Mouse (Mus musculus): ENCODE data around the gene Pttg1.

DNA sequence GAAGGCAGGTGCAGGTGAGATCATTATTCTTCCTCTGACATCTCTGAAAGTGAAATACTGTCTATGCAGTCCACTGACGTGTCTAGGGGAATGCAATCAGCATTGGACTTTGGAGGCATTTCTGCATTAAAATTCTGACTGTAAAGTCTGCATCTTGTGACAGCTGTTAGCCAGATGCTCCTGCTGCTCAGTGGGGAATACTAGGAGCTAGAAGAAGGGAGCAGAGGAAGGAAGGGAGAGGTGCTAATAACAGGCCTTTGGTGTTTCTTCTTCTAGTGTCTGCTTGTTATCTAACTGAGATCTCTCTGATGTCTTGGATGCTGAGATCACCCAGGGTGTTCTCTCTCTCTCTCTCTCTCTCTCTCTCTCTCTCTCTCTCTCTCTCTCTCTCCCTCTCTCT lies 47.1 kb upstream of the Pttg1 start:
- TF ChIP-seq CTCF (IDR thresholded peaks at IDR 0.05; ENCODE audit: borderline replicate concordance, insufficient read depth, low read length) (no peak), POLR2A (IDR thresholded peaks at IDR 0.05; ENCODE audit: low read depth, low read length) (no peak)

All from embryonic fibroblast, embryonic 13.5 days (primary cell).